Mouse (Mus musculus): Measurements from ENCODE around the gene Utp6. TPM values are rescaled to one million over a fixed set of nuclear protein-coding genes. Genes with fewer than 3 reads are reported as not detected.

The Utp6 gene
- total RNA-seq, 1 experiment, result 79.7 TPM

GRCm38 (mm10) chr11:79961346-79962124 lies 655 bp downstream of the Utp6 start:
- TF ChIP-seq ZNF384 (IDR thresholded peaks at IDR 0.05; ENCODE audit: low read depth, low read length) (no peak), ZC3H11A (IDR thresholded peaks at IDR 0.05; ENCODE audit: borderline replicate concordance, low read depth, low read length) (no peak), CHD2 (IDR thresholded peaks at IDR 0.05; ENCODE audit: low read depth, low read length) (no peak), MAFK (IDR thresholded peaks at IDR 0.05; ENCODE audit: insufficient read depth, low read depth, low read length) (no peak), HCFC1 (IDR thresholded peaks at IDR 0.05; ENCODE audit: borderline replicate concordance, insufficient read depth, low read length) (no peak)
- H3K9me3 ChIP-seq (ENCODE audit: control insufficient read depth, insufficient read depth, low read depth, low read length), result no peaks in the 10 kb centered on the region
- H3K4me3 ChIP-seq (ENCODE audit: insufficient read depth in 1 of 2, low read depth in 1 of 2, low read length in 2 of 2, poor library complexity in 1 of 2, severe bottlenecking in 1 of 2), result peak overlapping the region; percentile 89 to 90
- DNase-seq (ENCODE audit: low read depth, low spot score), result no peak
- in situ Hi-C loops (cut with MboI; ENCODE audit: low sequenced_read_pairs in 2 of 2, unreplicated experiment in 2 of 2), result no loop called here
- 0 out of 2 replicates have a peak overlapping the region, but pooled peaks have one; percentile 6 for H3K27ac ChIP-seq (ENCODE audit: insufficient read depth, low read depth, low read length, poor library complexity, severe bottlenecking)
- H3K4me1 ChIP-seq (ENCODE audit: control insufficient read depth in 2 of 2, insufficient read depth in 2 of 2, low read length in 2 of 2, poor library complexity in 1 of 2), result no peaks in the 10 kb centered on the region
- peak overlapping the region; percentile 93 for H3K9ac ChIP-seq (ENCODE audit: insufficient read depth, low read depth, low read length, poor library complexity, severe bottlenecking)
- H3K36me3 ChIP-seq (ENCODE audit: control insufficient read depth, insufficient read depth, low read length, poor library complexity, severe bottlenecking), result peaks cover 21% of the 10 kb centered on the region

- DNase-seq (ENCODE audit: low read depth, low spot score), result no peak
- Histone ChIP-seq H3K9me3 (ENCODE audit: control insufficient read depth, insufficient read depth, low read depth, low read length) (no peaks in the 10 kb centered on the region), H3K36me3 (ENCODE audit: control insufficient read depth, insufficient read depth, low read length, poor library complexity, severe bottlenecking) (peaks cover 51% of the 10 kb centered on the region), H3K9ac (ENCODE audit: insufficient read depth, low read depth, low read length, poor library complexity, severe bottlenecking) (no peak overlapping the region), H3K27ac (ENCODE audit: insufficient read depth, low read depth, low read length, poor library complexity, severe bottlenecking) (no peak overlapping the region), H3K4me1 (ENCODE audit: control insufficient read depth in 2 of 2, insufficient read depth in 2 of 2, low read length in 2 of 2, poor library complexity in 1 of 2) (peaks cover 0 to 2% of the 10 kb centered on the region in 2 experiments; a peak in 1 of 4 replicates), H3K4me3 (ENCODE audit: insufficient read depth in 1 of 2, low read depth in 1 of 2, low read length in 2 of 2, poor library complexity in 1 of 2, severe bottlenecking in 1 of 2) (no peak overlapping the region)
- in situ Hi-C loops (cut with MboI; ENCODE audit: low sequenced_read_pairs in 2 of 2, unreplicated experiment in 2 of 2), result no loop called here
- TF ChIP-seq MAFK (IDR thresholded peaks at IDR 0.05; ENCODE audit: insufficient read depth, low read depth, low read length) (no peak), ZC3H11A (IDR thresholded peaks at IDR 0.05; ENCODE audit: borderline replicate concordance, low read depth, low read length) (no peak), CHD2 (IDR thresholded peaks at IDR 0.05; ENCODE audit: low read depth, low read length) (no peak)
Measured at GRCm38 (mm10) chr11:79947265-79947664, 14.9 kb downstream of the Utp6 start.

DNA sequence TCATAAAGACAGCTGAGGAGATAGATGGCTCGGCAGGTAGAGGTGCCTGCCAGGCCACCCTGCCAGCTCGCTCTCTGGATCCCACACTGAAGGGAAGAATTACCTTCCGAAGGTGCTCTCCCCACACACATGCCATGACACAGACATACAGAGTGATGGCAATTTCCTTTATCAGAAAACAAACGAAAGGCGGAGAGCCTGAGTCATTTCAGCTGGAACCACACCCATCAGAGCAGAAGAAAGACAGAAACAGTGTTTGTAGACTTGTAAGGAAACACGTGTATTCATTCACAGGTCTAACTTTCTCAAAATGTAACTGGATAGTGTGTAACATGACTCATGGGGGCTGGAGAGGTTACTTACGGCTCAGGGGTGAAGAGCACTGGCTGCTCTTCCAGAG lies 18.6 kb downstream of the Utp6 start:
- no peak for DNase-seq (ENCODE audit: low read depth, low spot score)
- TF ChIP-seq ZC3H11A (IDR thresholded peaks at IDR 0.05; ENCODE audit: borderline replicate concordance, low read depth, low read length), result no peak
- no peak for TF ChIP-seq ZNF384 (IDR thresholded peaks at IDR 0.05; ENCODE audit: low read depth, low read length)
- no peak for TF ChIP-seq CHD2 (IDR thresholded peaks at IDR 0.05; ENCODE audit: low read depth, low read length)
- no peak for TF ChIP-seq MAFK (IDR thresholded peaks at IDR 0.05; ENCODE audit: insufficient read depth, low read depth, low read length)
- no peak for TF ChIP-seq HCFC1 (IDR thresholded peaks at IDR 0.05; ENCODE audit: borderline replicate concordance, insufficient read depth, low read length)
- Histone ChIP-seq H3K9me3 (ENCODE audit: control insufficient read depth, insufficient read depth, low read depth, low read length) (no peaks in the 10 kb centered on the region), H3K4me3 (ENCODE audit: insufficient read depth in 1 of 2, low read depth in 1 of 2, low read length in 2 of 2, poor library complexity in 1 of 2, severe bottlenecking in 1 of 2) (no peak overlapping the region), H3K27ac (ENCODE audit: insufficient read depth, low read depth, low read length, poor library complexity, severe bottlenecking) (no peak overlapping the region), H3K9ac (ENCODE audit: insufficient read depth, low read depth, low read length, poor library complexity, severe bottlenecking) (no peak overlapping the region), H3K4me1 (ENCODE audit: control insufficient read depth in 2 of 2, insufficient read depth in 2 of 2, low read length in 2 of 2, poor library complexity in 1 of 2) (peaks cover 0 to 2% of the 10 kb centered on the region in 2 experiments; a peak in 1 of 4 replicates), H3K36me3 (ENCODE audit: control insufficient read depth, insufficient read depth, low read length, poor library complexity, severe bottlenecking) (peaks cover 47% of the 10 kb centered on the region)
- in situ Hi-C loops (cut with MboI; ENCODE audit: low sequenced_read_pairs in 2 of 2, unreplicated experiment in 2 of 2), result no loop called here

DNA sequence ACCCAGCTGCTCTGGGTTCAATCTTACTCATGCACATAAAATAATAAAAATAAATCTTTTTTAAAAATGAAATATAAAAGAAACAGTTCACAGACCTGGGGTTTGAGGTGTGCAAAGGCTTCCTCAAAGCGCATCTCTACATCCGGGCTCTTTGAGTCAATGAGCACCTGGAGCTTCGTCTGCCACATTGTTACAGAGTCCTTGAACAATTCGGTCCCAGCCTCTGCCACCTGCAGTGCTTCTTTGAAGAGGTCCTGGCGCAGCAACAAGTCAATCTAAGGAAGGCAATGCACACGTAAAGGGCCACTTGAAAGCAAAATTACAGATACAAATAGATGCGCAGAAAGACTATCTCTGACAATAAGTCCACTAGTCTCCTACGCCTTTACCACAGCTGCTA lies 19.1 kb downstream of the Utp6 start:
- TF ChIP-seq CHD2 (IDR thresholded peaks at IDR 0.05; ENCODE audit: low read depth, low read length) (no peak), ZC3H11A (IDR thresholded peaks at IDR 0.05; ENCODE audit: borderline replicate concordance, low read depth, low read length) (no peak), ZNF384 (IDR thresholded peaks at IDR 0.05; ENCODE audit: low read depth, low read length) (no peak), HCFC1 (IDR thresholded peaks at IDR 0.05; ENCODE audit: borderline replicate concordance, insufficient read depth, low read length) (no peak)
- Histone ChIP-seq H3K9me3 (ENCODE audit: control insufficient read depth, insufficient read depth, low read depth, low read length) (no peaks in the 10 kb centered on the region), H3K36me3 (ENCODE audit: control insufficient read depth, insufficient read depth, low read length, poor library complexity, severe bottlenecking) (peaks cover 48% of the 10 kb centered on the region), H3K4me1 (ENCODE audit: control insufficient read depth in 2 of 2, insufficient read depth in 2 of 2, low read length in 2 of 2, poor library complexity in 1 of 2) (peaks cover 0 to 2% of the 10 kb centered on the region in 2 experiments; a peak in 1 of 4 replicates), H3K4me3 (ENCODE audit: insufficient read depth in 1 of 2, low read depth in 1 of 2, low read length in 2 of 2, poor library complexity in 1 of 2, severe bottlenecking in 1 of 2) (no peak overlapping the region), H3K27ac (ENCODE audit: insufficient read depth, low read depth, low read length, poor library complexity, severe bottlenecking) (no peak overlapping the region), H3K9ac (ENCODE audit: insufficient read depth, low read depth, low read length, poor library complexity, severe bottlenecking) (no peak overlapping the region)
- in situ Hi-C loops (cut with MboI; ENCODE audit: low sequenced_read_pairs in 2 of 2, unreplicated experiment in 2 of 2), result no loop called here
- no peak for DNase-seq (ENCODE audit: low read depth, low spot score)
